Mouse (Mus musculus) mouse trophoblast stem cell (cell line): ENCODE results near the gene Bst1.

Experiments
- in situ Hi-C, 2 experiments: fragments of 300-500 bp; cut with MseI, MboI; formaldehyde crosslinking; loops; 2 replicates in 1 of 2; 3 replicates in 1 of 2; pipeline ENCODE4 v1.15.1; 2025

Gene Bst1

DNA sequence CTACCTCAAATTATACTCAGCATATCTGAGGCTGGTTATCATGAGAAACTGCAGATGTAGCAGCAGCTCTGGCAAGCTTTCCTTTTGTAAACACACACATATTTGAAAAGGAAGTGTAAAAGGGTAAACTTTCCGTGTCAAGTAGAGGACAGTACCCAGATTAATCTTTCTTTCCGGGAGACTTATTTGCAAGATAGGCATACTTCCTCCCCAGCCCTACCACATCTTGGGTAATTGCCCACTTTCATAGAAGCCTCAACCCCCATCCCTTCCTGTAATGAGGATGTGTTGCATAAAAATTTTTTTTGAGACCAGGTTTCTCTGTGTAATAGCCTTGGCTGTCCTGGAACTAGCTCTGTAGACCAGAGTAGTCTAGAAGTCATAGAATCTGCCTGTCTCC is 37.1 kb downstream of the Bst1 start:
- in situ Hi-C loops, result no loop called here

DNA sequence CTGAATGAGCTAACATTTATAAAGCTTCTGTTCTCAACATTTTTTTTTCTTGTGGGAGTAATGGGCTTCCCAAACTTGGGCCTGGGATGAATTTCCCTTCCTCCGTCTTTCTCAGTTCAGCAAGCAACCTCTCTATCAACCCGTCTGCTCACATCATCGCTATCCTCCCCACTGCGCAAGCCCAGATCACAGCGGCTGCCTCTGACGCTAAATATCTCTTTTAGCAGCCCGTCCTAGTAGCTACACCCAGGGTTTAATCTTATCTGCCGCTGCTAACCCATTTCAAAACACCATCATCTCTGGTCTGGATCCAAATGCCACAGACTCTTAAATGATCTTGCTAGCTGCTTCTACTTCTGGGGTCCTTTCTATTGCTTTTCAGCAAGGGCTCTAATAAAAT is 41.0 kb downstream of the Bst1 start:
- in situ Hi-C loops, result no loop called here

DNA sequence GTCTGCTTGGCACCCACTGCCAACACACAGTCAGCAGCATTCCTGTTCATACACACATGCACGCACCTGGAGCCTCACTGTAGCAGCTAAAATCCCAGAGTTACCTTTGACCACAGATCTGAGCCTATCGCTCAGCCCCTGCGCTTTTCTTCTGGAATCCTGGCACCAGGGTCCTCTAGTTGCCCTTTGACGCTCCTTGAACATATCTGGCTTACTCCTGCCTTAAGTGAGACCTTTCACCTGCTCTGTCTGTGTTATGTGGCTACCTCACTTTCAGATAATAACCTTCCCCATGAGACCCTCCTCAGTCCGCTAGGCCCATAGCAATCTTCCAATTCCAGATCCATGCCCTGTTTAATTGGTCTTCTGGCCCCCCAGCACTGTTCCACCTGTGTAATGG is 41.4 kb downstream of the Bst1 start:
- in situ Hi-C loops, result no loop called here

- in situ Hi-C loops, result no loop called here
Measured at GRCm38 (mm10) chr5:43860670-43861431, 42.2 kb downstream of the Bst1 start.

DNA sequence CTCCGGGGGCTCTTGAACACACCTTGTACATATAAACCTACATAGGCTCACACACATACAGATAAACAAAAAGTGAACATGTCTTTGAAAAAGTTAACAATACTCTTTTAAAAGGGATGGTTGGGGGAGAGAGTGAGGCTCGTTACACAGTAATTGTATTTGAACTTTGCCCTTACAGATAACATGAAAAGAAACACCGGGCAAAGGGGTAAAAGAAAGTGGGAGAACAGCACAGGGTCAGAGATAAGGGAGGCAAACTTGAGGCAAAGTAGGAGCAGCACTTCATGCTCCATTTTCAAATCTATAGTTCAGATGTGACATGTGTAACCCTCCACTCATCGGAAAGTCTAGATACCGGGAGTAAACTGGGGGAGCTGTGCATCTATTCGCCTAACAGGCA is 45.0 kb downstream of the Bst1 start:
- in situ Hi-C loops, result no loop called here

- in situ Hi-C loops, result no loop called here
Measured at GRCm38 (mm10) chr5:43865316-43865715, 46.6 kb downstream of the Bst1 start.

- in situ Hi-C loops, result no loop called here
Measured at GRCm38 (mm10) chr5:43868253-43868652, 49.6 kb downstream of the Bst1 start, which contains the start of gene Cd38. Cd38 (plus strand) TSS chr5:43868553.

DNA sequence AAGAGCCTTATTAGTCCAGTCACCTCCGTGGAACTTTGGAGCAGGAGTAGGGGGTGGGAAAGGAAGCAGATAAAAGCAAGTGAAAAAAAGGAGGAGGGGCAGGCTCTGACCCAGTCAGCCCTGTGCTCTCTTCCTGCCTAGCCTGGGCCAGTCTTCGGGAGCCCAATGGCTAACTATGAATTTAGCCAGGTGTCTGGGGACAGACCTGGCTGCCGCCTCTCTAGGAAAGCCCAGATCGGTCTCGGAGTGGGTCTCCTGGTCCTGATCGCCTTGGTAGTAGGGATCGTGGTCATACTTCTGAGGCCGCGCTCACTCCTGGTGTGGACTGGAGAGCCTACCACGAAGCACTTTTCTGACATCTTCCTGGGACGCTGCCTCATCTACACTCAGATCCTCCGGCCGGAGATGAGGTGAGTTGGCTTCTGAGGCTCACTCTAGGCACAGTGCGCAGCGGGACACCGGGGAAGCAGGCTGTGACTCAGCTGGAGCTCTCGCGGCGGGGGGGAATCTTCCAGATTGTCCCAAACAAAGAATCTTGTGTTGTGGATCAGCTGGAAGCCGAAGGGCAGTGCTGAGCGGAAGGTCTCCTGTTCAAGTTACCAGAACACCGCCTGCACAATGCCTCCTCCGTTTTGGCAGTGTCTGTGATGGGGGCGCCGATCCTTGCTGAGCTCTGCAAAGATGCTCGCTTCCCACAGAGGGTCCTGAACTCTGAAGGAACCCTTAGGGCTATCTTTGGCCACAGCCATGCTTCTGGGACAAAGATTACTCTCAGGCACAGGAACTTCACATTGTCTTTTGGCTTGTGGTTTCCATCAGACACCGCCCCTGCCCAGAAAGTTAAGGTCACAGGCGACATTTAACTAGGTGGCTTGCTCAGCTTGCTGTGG is 50.3 kb downstream of the Bst1 start:
- in situ Hi-C loops, result no loop called here

DNA sequence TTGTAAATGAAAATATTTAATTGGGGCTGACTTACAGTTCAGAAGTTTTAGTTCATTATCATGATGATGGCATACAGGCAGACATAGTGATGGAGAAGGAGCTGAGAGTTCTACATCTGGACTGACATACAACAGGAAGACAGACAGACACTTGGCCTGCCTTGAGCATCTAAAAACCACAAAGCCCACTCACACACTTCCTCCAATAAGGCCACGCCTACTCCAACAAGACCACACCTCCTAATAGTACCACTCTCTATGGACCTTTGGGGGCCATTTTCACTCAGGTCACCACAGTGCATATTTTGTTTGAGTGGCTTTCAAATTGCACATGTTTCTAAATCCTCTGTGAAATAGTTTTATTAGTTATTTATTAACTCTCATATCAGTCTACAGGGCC is 53.2 kb downstream of the Bst1 start:
- in situ Hi-C loops, result no loop called here

DNA sequence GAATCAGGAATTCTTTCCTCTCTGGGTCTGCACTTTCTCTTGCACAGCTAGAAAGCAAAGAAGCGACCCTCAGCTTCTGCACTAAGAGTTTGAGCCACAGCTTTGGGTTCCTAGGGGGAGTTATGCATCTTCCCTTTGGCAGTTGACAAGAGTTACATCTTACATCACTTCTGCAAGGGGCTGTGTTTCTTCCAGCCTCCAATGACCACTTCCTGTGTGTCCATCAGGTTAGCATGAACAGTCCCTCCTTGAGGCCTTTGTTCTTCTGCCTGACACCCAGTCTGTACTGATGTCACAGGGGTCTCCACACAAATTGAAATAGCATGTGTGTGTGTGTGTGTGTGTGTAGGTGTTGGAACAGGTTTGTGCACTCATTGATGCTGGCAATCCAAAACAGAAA is 54.0 kb downstream of the Bst1 start:
- in situ Hi-C loops, result no loop called here

- in situ Hi-C loops, result no loop called here
Measured at GRCm38 (mm10) chr5:43882034-43882433, 63.3 kb downstream of the Bst1 start.

- in situ Hi-C loops, result no loop called here
Measured at GRCm38 (mm10) chr5:43885060-43885820, 66.6 kb downstream of the Bst1 start.

DNA sequence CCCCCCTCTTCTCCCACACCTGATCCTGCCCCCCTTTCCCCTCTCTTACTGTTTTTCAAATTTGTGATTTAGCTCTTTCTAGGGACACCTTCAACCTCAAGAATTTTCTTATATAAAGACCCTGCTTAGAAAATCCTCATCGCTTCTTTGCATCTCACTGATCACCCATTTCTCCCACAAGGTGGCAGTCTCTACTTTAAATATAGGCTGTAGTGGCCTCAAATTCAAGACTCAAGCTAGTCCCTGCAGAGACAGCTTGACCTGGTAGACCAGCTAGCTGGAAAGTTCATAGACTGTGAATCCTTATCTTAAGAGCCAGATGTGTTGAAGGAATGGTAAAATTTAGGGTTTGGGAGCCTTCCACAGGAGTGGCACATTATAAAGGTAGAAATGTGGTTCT is 73.7 kb downstream of the Bst1 start:
- in situ Hi-C loops, result loop anchor here in 1 of 2 experiments (10.0 kb wide), 1 partner anchor 102 kb away; no protein-coding TSS in a partner anchor
